Mouse (Mus musculus): ENCODE results near the gene Carmil1. TPM values are rescaled to one million over a fixed set of nuclear protein-coding genes. Genes with fewer than 3 reads are reported as not detected.

Carmil1 gene
- polyA plus RNA-seq, 1 experiment from 2014 or later, result 50.7 TPM

DNA sequence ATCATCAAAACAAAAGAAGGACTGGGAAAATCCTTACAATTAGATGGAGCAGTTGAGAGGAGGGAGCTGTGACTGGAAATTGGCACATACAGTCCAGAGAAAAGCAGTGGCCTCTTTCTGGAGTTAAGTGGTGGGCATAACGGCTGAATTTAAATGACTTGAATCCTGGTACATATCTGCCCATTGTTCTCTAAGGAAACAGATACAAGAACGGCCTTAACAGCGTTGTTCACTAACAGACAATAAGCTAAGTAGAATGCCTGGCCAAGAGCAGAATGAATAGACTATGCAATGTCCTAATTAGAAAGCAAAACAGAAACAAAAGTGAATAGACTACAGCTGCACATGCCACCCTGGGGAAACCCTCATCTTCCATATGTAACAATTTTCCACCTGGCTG is 133.6 kb downstream of the Carmil1 start:
- H3K9ac ChIP-seq, result no peak overlapping the region
- peaks cover 9% of the 10 kb centered on the region; the same call in 1 of the 2 replicates for H3K36me3 ChIP-seq (ENCODE audit: insufficient read depth)
- H3K4me2 ChIP-seq, result no peak overlapping the region
- no peak for DNase-seq
- 89% methylated on average over 3 of the region's 3 CpGs for WGBS
- H3K4me3 ChIP-seq (ENCODE audit: low read depth, low read length), result no peak overlapping the region
- H3K27me3 ChIP-seq (ENCODE audit: insufficient read depth, low read length), result no peaks in the 10 kb centered on the region
- TF ChIP-seq CTCF (IDR thresholded peaks at IDR 0.05; ENCODE audit: low read depth), result no peak
- no peaks in the 10 kb centered on the region for H3K4me1 ChIP-seq (ENCODE audit: insufficient read depth)
- no peak overlapping the region for H3K27ac ChIP-seq (ENCODE audit: low read depth)
- no peak for ATAC-seq (ENCODE audit: insufficient read depth)
- H3K9me3 ChIP-seq (ENCODE audit: low read depth, low read length), result no peaks in the 10 kb centered on the region

DNA sequence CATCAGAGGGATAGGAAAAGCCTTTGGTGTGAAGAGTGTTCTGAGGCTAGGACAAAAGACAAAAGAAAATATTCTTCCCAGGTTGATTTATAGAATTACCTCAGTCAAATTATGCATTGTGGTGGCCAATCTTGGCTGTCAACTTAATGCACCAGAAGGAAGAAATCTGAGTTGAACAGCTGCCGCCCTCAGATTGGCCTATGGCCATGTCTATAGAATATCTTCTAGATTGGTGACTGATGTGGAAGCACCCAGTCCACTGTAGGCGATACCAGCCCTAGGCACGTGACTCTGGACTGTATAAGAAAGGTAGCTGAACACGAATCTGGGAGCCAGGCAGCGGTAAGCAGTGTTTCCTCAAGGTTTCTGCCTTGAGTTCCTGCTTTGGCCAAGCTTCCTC is 134.1 kb downstream of the Carmil1 start:
- DNase-seq (no peak), ATAC-seq (ENCODE audit: insufficient read depth) (no peak)
- H3K36me3 ChIP-seq (ENCODE audit: insufficient read depth), result peaks cover 9% of the 10 kb centered on the region; the same call in 1 of the 2 replicates
- H3K4me2 ChIP-seq, result no peak overlapping the region
- no peak overlapping the region for H3K4me3 ChIP-seq (ENCODE audit: low read depth, low read length)
- WGBS, result 89% methylated on average over 5 of the region's 5 CpGs
- no peaks in the 10 kb centered on the region for H3K4me1 ChIP-seq (ENCODE audit: insufficient read depth)
- H3K27me3 ChIP-seq (ENCODE audit: insufficient read depth, low read length), result no peaks in the 10 kb centered on the region
- no peak overlapping the region for H3K9ac ChIP-seq
- H3K9me3 ChIP-seq (ENCODE audit: low read depth, low read length), result no peaks in the 10 kb centered on the region
- no peak overlapping the region for H3K27ac ChIP-seq (ENCODE audit: low read depth)
- TF ChIP-seq CTCF (IDR thresholded peaks at IDR 0.05; ENCODE audit: low read depth), result no peak

DNA sequence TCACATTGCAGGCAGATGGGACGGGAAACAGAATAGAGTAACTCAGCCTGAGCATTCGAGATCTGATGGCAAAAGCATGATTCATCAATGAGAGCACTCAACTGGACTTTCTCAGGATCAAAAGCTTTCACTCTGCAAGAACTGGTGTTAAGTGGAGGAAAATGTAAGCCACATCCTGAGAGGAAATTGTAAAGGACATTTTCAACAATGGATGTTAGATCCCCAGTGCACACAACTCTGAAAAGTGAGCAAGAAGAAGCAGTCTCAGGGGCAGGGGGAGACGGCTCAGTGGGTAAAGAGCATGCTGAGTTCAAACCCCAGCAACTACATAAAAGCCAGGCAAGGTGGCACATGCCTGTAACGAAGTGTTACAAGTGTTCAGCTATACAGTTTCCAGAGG is 135.7 kb downstream of the Carmil1 start:
- TF ChIP-seq CTCF (IDR thresholded peaks at IDR 0.05; ENCODE audit: low read depth), result no peak
- no peak for ATAC-seq (ENCODE audit: insufficient read depth)

DNA sequence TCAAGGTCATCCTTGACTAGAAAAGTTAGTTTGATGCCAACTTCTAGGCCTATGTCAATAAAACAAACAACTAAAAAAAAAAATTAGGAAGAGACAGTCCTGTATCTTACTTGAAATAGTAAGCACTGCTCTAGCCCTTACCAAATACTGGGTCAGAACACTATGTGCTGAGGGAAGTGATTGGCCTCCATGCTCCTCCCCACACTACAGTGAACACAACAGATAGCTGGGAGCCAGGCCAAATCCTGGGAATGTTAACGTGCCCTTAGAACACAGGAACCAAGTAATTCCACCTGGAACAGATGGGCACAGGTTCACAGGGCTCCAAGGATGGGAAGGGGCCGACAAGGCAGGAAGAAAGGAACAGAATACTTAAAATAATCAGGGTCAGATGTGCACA is 136.5 kb downstream of the Carmil1 start:
- Histone ChIP-seq H3K4me1 (ENCODE audit: insufficient read depth) (no peaks in the 10 kb centered on the region), H3K4me2 (no peak overlapping the region), H3K27me3 (ENCODE audit: insufficient read depth, low read length) (no peaks in the 10 kb centered on the region), H3K4me3 (ENCODE audit: low read depth, low read length) (no peak overlapping the region), H3K36me3 (ENCODE audit: insufficient read depth) (peaks cover 9% of the 10 kb centered on the region; the same call in 1 of the 2 replicates), H3K9ac (no peak overlapping the region), H3K27ac (ENCODE audit: low read depth) (no peak overlapping the region), H3K9me3 (ENCODE audit: low read depth, low read length) (no peaks in the 10 kb centered on the region)
- WGBS, result 41% methylated on average over 2 of the region's 2 CpGs
- TF ChIP-seq CTCF (IDR thresholded peaks at IDR 0.05; ENCODE audit: low read depth), result no peak
- DNase-seq (no peak), ATAC-seq (ENCODE audit: insufficient read depth) (no peak)

More for the DNA sequence above, 135.7 kb downstream of the Carmil1 start:
- H3K36me3 ChIP-seq (ENCODE audit: insufficient read depth), result peaks cover 9% of the 10 kb centered on the region; the same call in 1 of the 2 replicates
- no peaks in the 10 kb centered on the region for H3K27me3 ChIP-seq (ENCODE audit: insufficient read depth, low read length)
- H3K4me3 ChIP-seq (ENCODE audit: low read depth, low read length), result no peak overlapping the region
- no peaks in the 10 kb centered on the region for H3K9me3 ChIP-seq (ENCODE audit: low read depth, low read length)
- WGBS, result 52% methylated on average over 4 of the region's 4 CpGs
- no peak overlapping the region for H3K9ac ChIP-seq
- DNase-seq, result peak; percentile 7
- H3K4me2 ChIP-seq, result no peak overlapping the region
- H3K4me1 ChIP-seq (ENCODE audit: insufficient read depth), result no peaks in the 10 kb centered on the region
- H3K27ac ChIP-seq (ENCODE audit: low read depth), result no peak overlapping the region

DNA sequence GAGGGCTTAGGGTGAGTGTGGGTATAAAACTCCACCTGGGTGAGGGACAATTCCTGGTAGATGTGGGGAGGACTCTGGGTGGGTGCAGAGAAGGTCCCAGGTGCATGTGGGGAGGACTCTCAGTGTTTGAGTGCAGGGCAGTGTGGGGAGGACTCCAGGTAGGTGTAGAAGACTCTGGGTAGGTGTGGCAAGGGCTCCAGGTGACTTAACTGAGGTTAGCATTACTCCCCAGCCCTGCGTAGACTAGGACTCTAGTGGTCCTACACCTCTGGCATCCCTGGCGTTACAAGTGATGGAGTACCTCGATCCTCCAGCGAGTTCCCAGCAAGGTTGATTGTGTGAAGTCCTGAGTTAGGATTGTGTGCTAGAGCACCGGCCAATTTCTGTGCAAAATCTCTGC is 143.8 kb downstream of the Carmil1 start:
- ATAC-seq (ENCODE audit: insufficient read depth), result no peak
- Histone ChIP-seq H3K27ac (ENCODE audit: low read depth) (no peak overlapping the region), H3K4me2 (no peak overlapping the region), H3K27me3 (ENCODE audit: insufficient read depth, low read length) (no peaks in the 10 kb centered on the region), H3K9ac (no peak overlapping the region), H3K9me3 (ENCODE audit: low read depth, low read length) (no peaks in the 10 kb centered on the region), H3K4me1 (ENCODE audit: insufficient read depth) (no peaks in the 10 kb centered on the region; the same call in 1 of the 2 replicates), H3K36me3 (ENCODE audit: insufficient read depth) (0 out of 2 replicates have a peak, but pooled peaks cover 7% of the 10 kb centered on the region), H3K4me3 (ENCODE audit: low read depth, low read length) (no peak overlapping the region)
- TF ChIP-seq CTCF (IDR thresholded peaks at IDR 0.05; ENCODE audit: low read depth), result no peak
- no peak for DNase-seq
- 75% methylated on average over 5 of the region's 5 CpGs for WGBS

DNA sequence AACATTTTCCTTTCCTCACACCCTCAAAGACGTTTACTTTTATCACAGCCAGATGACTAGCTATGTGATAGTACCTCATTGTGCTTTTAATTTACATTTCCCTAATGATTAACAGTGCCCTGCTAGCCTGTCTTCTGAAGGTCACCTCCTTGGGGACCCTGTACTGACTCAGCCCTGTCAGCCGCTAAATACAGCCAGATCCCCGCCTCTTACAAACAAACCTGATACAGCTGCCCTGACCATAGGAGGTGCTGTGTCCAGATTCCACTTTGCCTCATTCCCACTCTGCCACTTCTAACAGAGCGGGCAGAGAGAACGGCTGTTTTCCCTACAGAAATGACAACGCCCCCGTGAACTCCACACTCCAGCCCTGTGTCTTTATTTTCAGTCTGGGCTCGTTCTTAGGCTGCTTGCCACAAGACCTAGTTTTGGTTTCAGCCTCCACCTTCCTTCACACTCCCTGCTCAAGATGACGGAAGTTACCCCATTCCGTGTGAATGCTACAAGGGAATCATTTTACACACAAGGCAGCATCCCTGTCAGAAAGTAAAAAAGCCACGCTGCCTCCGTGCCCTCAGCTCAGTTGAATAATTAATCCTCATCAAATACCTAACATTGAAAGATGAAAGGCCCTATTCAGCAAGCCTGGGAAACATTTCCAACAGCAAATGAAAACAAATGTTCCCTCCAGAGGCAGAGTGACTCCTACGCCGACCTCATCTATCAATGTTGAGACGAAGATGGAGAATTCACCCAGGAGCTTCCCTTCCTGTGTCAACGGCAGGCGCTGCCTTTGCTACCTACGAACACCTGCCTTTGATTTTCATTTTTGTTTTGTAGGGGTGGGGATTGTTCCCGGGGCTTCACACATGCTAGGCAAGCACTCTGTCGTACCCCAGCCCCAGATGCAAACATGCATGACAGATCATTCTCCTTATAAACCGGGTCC is 145.0 kb downstream of the Carmil1 start:
- ATAC-seq (ENCODE audit: insufficient read depth) (no peak; the same call in 1 of the 2 replicates), DNase-seq (peak; percentile 11)
- no peaks in the 10 kb centered on the region for H3K27me3 ChIP-seq (ENCODE audit: insufficient read depth, low read length)
- 21% methylated on average over 21 of the region's 21 CpGs for WGBS
- peak overlapping the region; percentile 31; the same call in 1 of the 2 replicates for H3K4me2 ChIP-seq
- H3K4me3 ChIP-seq (ENCODE audit: low read depth, low read length), result no peak overlapping the region
- H3K4me1 ChIP-seq (ENCODE audit: insufficient read depth), result no peaks in the 10 kb centered on the region; the same call in 1 of the 2 replicates
- 0 out of 2 replicates have a peak, but pooled peaks cover 7% of the 10 kb centered on the region for H3K36me3 ChIP-seq (ENCODE audit: insufficient read depth)
- no peak overlapping the region for H3K9ac ChIP-seq
- no peaks in the 10 kb centered on the region for H3K9me3 ChIP-seq (ENCODE audit: low read depth, low read length)
- 0 out of 2 replicates have a peak overlapping the region, but pooled peaks have one; percentile 50 for H3K27ac ChIP-seq (ENCODE audit: low read depth)
- TF ChIP-seq CTCF (IDR thresholded peaks at IDR 0.05; ENCODE audit: low read depth), result 0 out of 2 replicates have a peak, but pooled peaks have one; percentile 10

DNA sequence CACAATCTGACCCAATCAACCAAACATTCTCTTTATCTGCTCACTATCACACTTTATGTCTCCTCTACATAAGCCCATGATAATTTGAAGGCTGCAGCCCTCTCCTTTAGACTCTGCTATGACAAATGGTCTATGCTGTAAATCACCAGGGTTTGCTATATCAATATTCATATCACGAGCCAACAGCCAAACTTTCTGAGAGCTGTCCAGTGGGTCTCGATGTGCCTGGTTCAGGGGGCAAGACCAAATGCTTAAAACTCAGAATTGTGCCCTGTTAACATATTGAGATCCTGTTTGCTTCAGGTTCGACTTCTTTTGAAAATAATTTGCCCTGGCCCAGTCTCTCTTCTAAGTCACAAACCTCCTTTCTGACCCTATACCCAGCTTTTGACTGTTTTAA is 147.7 kb downstream of the Carmil1 start:
- no peaks in the 10 kb centered on the region for H3K27me3 ChIP-seq (ENCODE audit: insufficient read depth, low read length)
- no peak overlapping the region for H3K4me2 ChIP-seq
- 82% methylated on average over 3 of the region's 3 CpGs for WGBS
- ATAC-seq (ENCODE audit: insufficient read depth) (no peak), DNase-seq (no peak)
- H3K9me3 ChIP-seq (ENCODE audit: low read depth, low read length), result no peaks in the 10 kb centered on the region
- no peak overlapping the region for H3K9ac ChIP-seq
- H3K4me1 ChIP-seq (ENCODE audit: insufficient read depth), result no peaks in the 10 kb centered on the region; the same call in 1 of the 2 replicates
- 0 out of 2 replicates have a peak, but pooled peaks cover 4% of the 10 kb centered on the region for H3K36me3 ChIP-seq (ENCODE audit: insufficient read depth)
- H3K27ac ChIP-seq (ENCODE audit: low read depth), result no peak overlapping the region
- no peak overlapping the region for H3K4me3 ChIP-seq (ENCODE audit: low read depth, low read length)
- no peak for TF ChIP-seq CTCF (IDR thresholded peaks at IDR 0.05; ENCODE audit: low read depth)
